Mouse (Mus musculus) cortical plate, adult 2 months (tissue): ENCODE measurements around the gene Pld5.

Experiments used
- CTCF ChIP-seq: fragments of 200-500 bp; IDR thresholded peaks from 2 replicates; pipeline ENCODE4 v1.5.1; 2011; ENCODE audit warnings: mild to moderate bottlenecking, control low read depth, low read length; ENCODE audit not compliant: insufficient read depth; ENCODE audit errors: extremely low read depth
- POLR2A ChIP-seq: fragments of 200-500 bp; IDR thresholded peaks from 2 replicates; pipeline ENCODE4 v1.6.1; 2011; ENCODE audit warnings: mild to moderate bottlenecking, low read length, control low read depth; ENCODE audit not compliant: insufficient read depth; ENCODE audit errors: extremely low read depth

DNA sequence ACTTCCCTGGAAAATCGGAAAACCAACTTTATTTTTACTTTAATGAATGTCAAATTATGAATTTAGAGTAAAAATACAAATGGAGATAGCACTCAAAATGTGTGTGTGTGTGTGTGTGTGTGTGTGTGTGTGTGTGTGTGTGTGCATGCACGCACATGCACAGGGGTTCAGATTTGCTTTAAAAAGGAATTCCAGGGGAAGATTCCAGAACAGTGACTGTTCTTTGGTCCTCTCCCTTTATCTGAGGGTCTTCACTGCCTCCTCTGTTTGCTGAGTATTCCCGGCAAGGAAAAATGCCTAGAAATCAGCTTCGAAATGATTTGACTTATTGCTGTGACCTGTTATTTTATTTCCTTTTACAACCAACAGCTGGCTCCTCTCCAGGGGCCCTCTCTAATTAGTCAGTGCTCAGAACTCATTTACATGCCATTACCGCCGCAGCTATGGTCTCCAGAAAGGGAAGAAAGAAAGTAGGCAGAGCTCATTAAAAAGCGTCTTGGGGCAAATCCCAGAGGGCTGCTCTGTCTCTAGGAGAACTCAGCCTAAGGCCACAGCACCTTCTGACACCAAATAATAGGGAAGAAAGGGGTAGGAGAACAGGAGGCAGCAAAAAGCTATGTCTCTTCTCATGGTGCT, 176.3 kb downstream of the Pld5 start:
- no peak for TF ChIP-seq CTCF
- no peak for TF ChIP-seq POLR2A
